Mouse (Mus musculus): ENCODE data around the gene D330045A20Rik. TPM values are rescaled to one million over a fixed set of nuclear protein-coding genes. Genes with fewer than 3 reads are reported as not detected.

D330045A20Rik gene
- polyA plus RNA-seq, 1 experiment from 2014 or later = 1.8 TPM

- Histone ChIP-seq H3K27ac (no peak overlapping the region), H3K9me3 (replicated peaks) (no peaks in the 10 kb centered on the region), H3K4me1 (peaks cover 4% of the 10 kb centered on the region; the same call in 1 of the 2 replicates), H3K4me3 (no peak overlapping the region), H3K4me2 (no peak overlapping the region), H3K36me3 (no peaks in the 10 kb centered on the region), H3K9ac (no peak overlapping the region), H3K27me3 (replicated peaks) (no peaks in the 10 kb centered on the region)
- no peak for ATAC-seq
- 72% methylated on average over 6 of the region's 6 CpGs for WGBS (ENCODE audit: insufficient replicate concordance)
These were observed 116.2 kb downstream of the D330045A20Rik start for GRCm38 (mm10) chrX:139596404-139596803.

Other genes starting within 250 kb of the D330045A20Rik start
- 0.54 and 0.62 TPM in 2 replicates for gene Trap1a, start 146.7 kb upstream of the D330045A20Rik start, polyA plus RNA-seq (2016; fragmentation: Nextera tagmentation; extraction: Ambion mirVana)
- gene Rnf128, start 82.9 kb downstream of the D330045A20Rik start, polyA plus RNA-seq (2016; fragmentation: Nextera tagmentation; extraction: Ambion mirVana) = 39.5 TPM in 2 replicates
- 0.91 TPM in 2 replicates for gene Tbc1d8b, start 204.6 kb downstream of the D330045A20Rik start, polyA plus RNA-seq (2016; fragmentation: Nextera tagmentation; extraction: Ambion mirVana)
- gene Gm15013, start 234.1 kb downstream of the D330045A20Rik start, polyA plus RNA-seq (2016; fragmentation: Nextera tagmentation; extraction: Ambion mirVana) = 0.20 TPM in 1 of 2 replicates, not detected in the other

Data from liver, embryonic 12.5 days (tissue).